Mouse (Mus musculus) brown adipose tissue, adult 24 weeks (tissue): ENCODE results near the gene Grk2. TPM values are rescaled to one million over a fixed set of nuclear protein-coding genes. Genes with fewer than 3 reads are reported as not detected.

Source experiments
- polyA plus RNA-seq: library from polyadenylated mRNA; stranded (reverse); fragments of >200 nt; gene quantifications from 2 replicates; pipeline ENCODE4 v1.2.4, GENCODE M21; 2012; ENCODE audit not compliant: missing spikeins, insufficient read depth, insufficient read length

Gene Grk2
- polyA plus RNA-seq, 1 experiment: 30.7 TPM

Other genes starting within 250 kb of the Grk2 start
- 2.3 and 4.2 TPM in 2 replicates for gene Gstp3, start 246.7 kb downstream of the Grk2 start, polyA plus RNA-seq
- gene Cabp2, start 224.6 kb downstream of the Grk2 start, polyA plus RNA-seq: not detected in 2 replicates
- 78.5 and 101 TPM in 2 replicates for gene Cdk2ap2, start 209.0 kb downstream of the Grk2 start, polyA plus RNA-seq
- 14.8 and 17.2 TPM in 2 replicates for gene Pitpnm1, start 206.2 kb downstream of the Grk2 start, polyA plus RNA-seq
- gene Aip, start 180.4 kb downstream of the Grk2 start, polyA plus RNA-seq: 62.7 and 65.2 TPM in 2 replicates
- gene Gpr152, start 166.4 kb downstream of the Grk2 start, polyA plus RNA-seq: not detected in 2 replicates
- gene Cabp4, start 162.2 kb downstream of the Grk2 start, polyA plus RNA-seq: not detected in 2 replicates
- 103 and 112 TPM in 2 replicates for gene Coro1b, start 157.6 kb downstream of the Grk2 start, polyA plus RNA-seq
- gene Ptprcap, start 152.6 kb downstream of the Grk2 start, polyA plus RNA-seq: 1.3 and 3.3 TPM in 2 replicates
- 17.2 and 17.7 TPM in 2 replicates for gene Rps6kb2, start 142.9 kb downstream of the Grk2 start, polyA plus RNA-seq
- gene Carns1, start 130.7 kb downstream of the Grk2 start, polyA plus RNA-seq: 2.1 and 3.1 TPM in 2 replicates
- 0.83 TPM in 1 of 2 replicates, not detected in the other for gene Tbc1d10c, start 114.9 kb downstream of the Grk2 start, polyA plus RNA-seq
- gene Ppp1ca, start 114.2 kb downstream of the Grk2 start, polyA plus RNA-seq: 265 and 309 TPM in 2 replicates
- gene Rad9a, start 104.6 kb downstream of the Grk2 start, polyA plus RNA-seq: 4.4 and 7.6 TPM in 2 replicates
- gene Clcf1, start 92.0 kb downstream of the Grk2 start, polyA plus RNA-seq: not detected in 2 replicates
- gene AC109138.7, start 91.9 kb downstream of the Grk2 start, polyA plus RNA-seq: not detected in 2 replicates
- gene Pold4, start 74.3 kb downstream of the Grk2 start, polyA plus RNA-seq: 63.7 and 81.4 TPM in 2 replicates
- gene Ssh3, start 37.0 kb downstream of the Grk2 start, polyA plus RNA-seq: 3.3 and 4.8 TPM in 2 replicates
- 0.87 TPM in 1 of 2 replicates, not detected in the other for gene Ankrd13d, start 23.1 kb downstream of the Grk2 start, polyA plus RNA-seq
- gene Kdm2a, start 92.1 kb upstream of the Grk2 start, polyA plus RNA-seq: 18.9 and 20.6 TPM in 2 replicates
- 4.3 and 4.5 TPM in 2 replicates for gene Rhod, start 133.2 kb upstream of the Grk2 start, polyA plus RNA-seq
- 6.9 and 8.0 TPM in 2 replicates for gene Syt12, start 171.2 kb upstream of the Grk2 start, polyA plus RNA-seq
- gene 2010003K11Rik, start 192.4 kb upstream of the Grk2 start, polyA plus RNA-seq: 30.6 and 32.3 TPM in 2 replicates
- 328 and 343 TPM in 2 replicates for gene Pcx, start 204.2 kb upstream of the Grk2 start, polyA plus RNA-seq